Mouse (Mus musculus) heart, embryonic 11.5 days (tissue): ENCODE measurements around the gene Nsa2. TPM values are rescaled to one million over a fixed set of nuclear protein-coding genes. Genes with fewer than 3 reads are reported as not detected.

ENCODE experiments used
- polyA plus RNA-seq: library from polyadenylated mRNA; unstranded; fragments of >200 nt; fragmentation: Nextera tagmentation; extraction: Ambion mirVana; gene quantifications from 2 replicates; pipeline ENCODE4 v1.2.1, GENCODE M21; 2014

Nsa2 gene
- polyA plus RNA-seq, 1 experiment from 2014 or later: 64.5 TPM

Other genes with a start within 250 kb of the Nsa2 start
- gene Gcnt4, start 213.2 kb downstream of the Nsa2 start, polyA plus RNA-seq: 0.34 and 0.61 TPM in 2 replicates
- not detected in 2 replicates for gene 1700029F12Rik, start 103.6 kb downstream of the Nsa2 start, polyA plus RNA-seq
- gene Fam169a, start 70.7 kb downstream of the Nsa2 start, polyA plus RNA-seq: 14.2 and 15.0 TPM in 2 replicates
- gene Gm6169, start 38.7 kb downstream of the Nsa2 start, polyA plus RNA-seq: 3.0 and 3.3 TPM in 2 replicates
- 30.3 and 37.0 TPM in 2 replicates for gene Gfm2, start within 50 bp of the Nsa2 start, polyA plus RNA-seq
- gene Hexb, start 60.4 kb upstream of the Nsa2 start, polyA plus RNA-seq: 31.5 and 32.3 TPM in 2 replicates
- gene Enc1, start 103.2 kb upstream of the Nsa2 start, polyA plus RNA-seq: 5.4 and 6.3 TPM in 2 replicates